Mouse (Mus musculus) kidney, adult 18-20 months (tissue): ENCODE measurements around the gene Zswim4.

ENCODE experiments used
- DNase-seq: peaks from one replicate; pipeline ENCODE4 v3.0.0; 2021

Gene Zswim4

DNA sequence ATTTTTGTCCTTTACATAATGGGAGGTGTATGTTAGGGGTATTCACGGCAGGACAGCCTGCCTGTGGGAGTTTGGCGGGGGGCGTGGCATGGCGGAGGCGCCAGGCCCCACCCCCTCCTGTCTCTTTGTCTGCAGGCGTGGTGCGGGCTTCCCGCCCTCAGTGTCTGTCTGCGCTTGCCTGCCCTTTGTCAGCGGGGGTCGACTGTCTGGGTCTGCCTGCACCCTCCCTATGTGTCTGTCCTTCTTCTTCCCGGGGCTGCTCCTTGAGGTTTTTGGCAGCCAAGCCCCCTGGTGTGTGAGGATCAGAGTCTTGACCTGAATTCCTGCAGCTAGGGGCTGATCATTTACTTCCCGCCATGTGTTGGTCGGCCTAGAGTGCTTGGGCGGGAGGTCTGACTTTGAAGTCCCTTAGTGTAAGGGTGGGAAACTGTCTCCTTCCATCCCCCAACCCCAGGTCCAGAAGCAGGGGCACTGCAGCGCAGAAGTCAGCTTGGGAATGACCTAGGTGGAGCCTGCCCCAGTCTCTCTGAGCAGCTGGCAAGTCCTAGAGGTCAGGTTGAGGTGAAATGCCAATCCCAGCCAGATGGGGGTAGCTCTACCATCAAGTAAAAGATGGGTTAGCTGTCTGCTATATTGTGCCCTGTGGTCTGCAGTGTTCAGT, 56.2 kb downstream of the Zswim4 start:
- DNase-seq, result no peak

DNA sequence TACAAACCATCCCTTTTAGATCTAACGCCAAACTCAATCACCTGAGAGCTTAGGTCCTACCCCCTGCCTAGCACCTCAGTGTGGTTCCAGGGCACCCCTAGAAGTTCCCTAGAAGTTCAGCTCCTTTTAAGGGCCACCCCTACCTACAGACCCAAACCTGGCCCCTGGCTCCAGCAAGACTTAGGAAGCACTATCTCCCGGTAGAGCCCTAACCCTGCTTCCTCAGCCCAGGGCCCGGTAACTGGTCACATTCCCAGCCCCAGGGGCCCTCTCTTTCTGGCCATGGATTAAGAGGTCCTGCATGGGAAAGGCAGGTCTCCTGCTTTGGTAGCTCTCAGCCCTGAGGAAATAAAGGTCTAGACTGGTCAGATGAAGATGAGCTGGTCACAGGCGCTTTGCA, 56.9 kb downstream of the Zswim4 start:
- DNase-seq, result no peak

DNA sequence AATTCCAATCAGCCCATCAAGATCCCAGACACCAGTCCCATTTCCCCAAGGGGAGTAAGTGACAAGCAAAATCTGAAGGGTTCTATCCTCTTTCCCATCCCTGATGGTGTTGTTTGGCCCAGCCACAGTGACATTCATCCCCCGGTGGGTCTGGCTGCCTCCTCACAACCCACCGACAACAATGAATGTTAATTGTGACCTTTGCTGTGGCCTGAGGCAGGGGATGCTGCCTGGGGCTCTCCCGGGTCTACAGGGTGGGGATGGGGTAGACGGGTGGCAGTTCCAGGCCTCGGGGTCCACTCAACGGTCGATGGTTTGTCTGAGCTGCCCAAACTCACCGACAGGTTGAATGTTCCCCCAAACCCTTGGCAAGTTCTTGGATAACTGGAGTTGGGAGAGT, 58.3 kb downstream of the Zswim4 start:
- no peak for DNase-seq

DNA sequence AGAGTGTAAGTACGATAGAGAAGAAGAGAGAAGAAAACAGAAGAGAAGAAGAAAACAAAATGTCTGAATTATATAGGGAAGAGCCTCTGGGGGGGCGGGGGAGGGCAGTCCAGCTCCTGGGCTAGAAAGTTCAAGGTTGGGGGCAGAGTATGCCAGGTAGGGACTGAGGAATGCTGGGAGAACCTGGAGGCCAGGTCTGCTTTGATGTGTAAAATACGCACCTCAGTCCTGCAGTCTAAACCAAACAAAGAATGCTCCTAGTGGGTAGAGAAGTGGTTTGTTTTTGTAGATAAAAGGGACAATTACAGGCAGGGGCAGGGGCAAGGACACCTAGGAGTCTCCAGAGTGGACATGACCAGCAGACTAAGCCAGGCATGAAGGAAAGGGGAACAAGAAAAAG, 59.5 kb downstream of the Zswim4 start:
- DNase-seq, result no peak

DNA sequence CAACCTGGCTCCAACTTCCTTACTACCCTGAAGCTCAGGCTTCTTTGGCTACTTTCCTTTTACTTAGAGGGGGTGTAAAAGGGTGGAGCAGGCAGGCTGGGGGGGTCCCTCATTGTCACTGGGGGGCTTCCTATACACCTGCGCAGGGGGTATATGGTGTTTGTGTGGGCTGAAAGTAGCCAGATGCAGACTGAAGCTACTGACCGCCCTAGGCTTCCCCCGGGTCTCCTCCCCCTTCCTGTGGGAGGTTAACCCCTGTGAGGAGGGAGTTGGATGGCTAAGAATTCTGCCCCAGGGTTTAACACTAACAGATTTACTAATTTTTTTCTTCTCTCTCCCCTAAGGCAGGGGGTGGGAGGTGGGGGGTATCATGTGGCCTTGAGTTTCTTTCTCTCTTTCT, 60.3 kb downstream of the Zswim4 start:
- no peak for DNase-seq

DNA sequence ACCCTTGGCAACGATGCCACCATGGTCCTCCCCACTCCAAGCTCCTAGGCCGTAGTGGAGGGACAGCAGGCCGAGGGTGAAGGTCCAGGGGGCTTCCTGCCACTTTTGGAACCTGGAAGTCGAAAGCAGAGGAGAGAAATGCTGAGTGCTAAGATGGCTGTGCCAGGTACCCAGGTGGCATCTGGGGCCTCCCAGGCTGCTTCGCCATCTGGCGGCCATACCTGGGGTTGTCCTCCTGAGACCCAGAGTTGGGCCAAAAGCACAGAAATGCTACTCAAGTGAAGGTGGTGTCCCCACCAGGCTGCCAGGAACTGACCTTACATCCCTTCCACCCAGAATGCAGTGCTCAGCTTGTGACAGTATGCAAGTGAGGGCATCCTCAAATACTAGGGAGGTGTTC, 63.0 kb downstream of the Zswim4 start:
- no peak for DNase-seq

DNA sequence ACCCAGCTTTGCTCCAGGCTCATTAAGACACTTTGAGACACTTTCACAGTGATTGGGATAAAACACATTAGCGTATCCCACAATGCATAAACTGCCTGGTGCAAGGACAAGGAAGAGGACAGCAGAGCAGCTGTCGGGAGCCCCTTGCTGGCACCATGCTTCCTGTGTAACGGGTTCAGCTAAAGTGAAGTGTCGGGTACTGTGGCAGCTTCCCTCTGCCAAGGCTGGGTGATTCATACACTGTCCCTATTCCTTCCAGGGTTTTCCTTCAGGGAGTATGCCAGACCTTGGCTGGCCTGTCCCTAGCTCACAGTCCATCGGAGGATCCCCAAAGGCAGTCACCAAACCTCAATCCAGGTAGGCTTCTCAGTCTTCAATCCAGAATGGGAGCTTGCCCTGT, 66.8 kb downstream of the Zswim4 start:
- no peak for DNase-seq

DNA sequence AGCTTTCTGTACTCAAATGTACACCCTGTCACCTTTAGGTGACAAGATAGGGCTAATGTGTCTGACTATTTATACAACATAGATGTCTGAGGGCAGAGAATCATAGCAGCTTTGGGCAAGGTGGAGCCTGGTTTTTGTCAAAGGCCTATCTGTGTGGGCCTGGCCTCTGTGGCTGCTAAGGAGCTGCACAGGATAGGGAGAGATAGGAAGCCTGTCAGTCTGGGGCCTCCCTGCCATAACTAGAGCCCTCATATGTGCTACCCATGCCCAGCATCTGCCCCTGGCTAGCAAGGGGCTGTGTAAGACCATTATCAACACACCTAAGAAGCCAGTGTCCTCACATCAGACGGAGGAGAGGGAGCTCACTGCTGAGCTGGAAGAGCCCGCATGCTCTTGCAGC, 69.2 kb downstream of the Zswim4 start:
- DNase-seq, result no peak
